8 mouse cellular contexts compared by ENCODE assay signal in genomic region chr6:113099640-113100289, GRCm38 (mm10). TPM values are rescaled to one million over a fixed set of nuclear protein-coding genes. Genes with fewer than 3 reads are reported as not detected.
DNase-seq lines count a peak whose midpoint lies in the region; ATAC-seq lines count a peak whose summit lies in the region.

No protein-coding gene starts in this region.

- no peaks in the 10 kb centered on the region for H3K27me3 ChIP-seq in neural tube, embryonic 11.5 days (ENCODE audit: control insufficient read depth, insufficient read depth, low read length)
- no peaks in the 10 kb centered on the region for H3K27me3 ChIP-seq in limb, embryonic 13.5 days
- no peaks in the 10 kb centered on the region for H3K27me3 ChIP-seq in midbrain, embryonic 14.5 days (ENCODE audit: control insufficient read depth, insufficient read depth, low read length)

- no peak overlapping the region for H3K9ac ChIP-seq in neural tube, embryonic 11.5 days (ENCODE audit: low read length)
- no peak overlapping the region for H3K9ac ChIP-seq in limb, embryonic 13.5 days
- 0 out of 2 replicates have a peak overlapping the region, but pooled peaks have one; percentile 12 for H3K9ac ChIP-seq in midbrain, embryonic 14.5 days (replicated peaks; ENCODE audit: low read length)

- H3K4me2 ChIP-seq in neural tube, embryonic 11.5 days (ENCODE audit: low read depth): no peak overlapping the region
- H3K4me2 ChIP-seq in limb, embryonic 13.5 days (replicated peaks): no peak overlapping the region
- peak overlapping the region; percentile 13; the same call in 1 of the 2 replicates for H3K4me2 ChIP-seq in midbrain, embryonic 14.5 days (ENCODE audit: low read length)

- DNase-seq in neural tube, embryonic 11.5 days (ENCODE audit: low spot score): no peak
- no peak for DNase-seq in neural tube, embryonic 10.5 days (ENCODE audit: extremely low spot score, low spot score)
- peak; percentile 93 for DNase-seq in heart, adult 8-10 months (ENCODE audit: low spot score)
- peak; percentile 91 to 93 for DNase-seq in kidney, adult 8-10 months
- DNase-seq in midbrain, embryonic 14.5 days: peak; percentile 82
- peak; percentile 79 for DNase-seq in testis, postnatal 10 days (ENCODE audit: low spot score)

- H3K27ac ChIP-seq in neural tube, embryonic 11.5 days (ENCODE audit: low read depth, low read length): 0 out of 2 replicates have a peak overlapping the region, but pooled peaks have one; percentile 20
- H3K27ac ChIP-seq in limb, embryonic 13.5 days: peak overlapping the region; percentile 79
- H3K27ac ChIP-seq in midbrain, embryonic 14.5 days (replicated peaks; ENCODE audit: low read depth, low read length): peak overlapping the region; percentile 66

- no peak overlapping the region for H3K4me3 ChIP-seq in neural tube, embryonic 11.5 days (ENCODE audit: low read depth, low read length)
- H3K4me3 ChIP-seq in limb, embryonic 13.5 days: no peak overlapping the region
- H3K4me3 ChIP-seq in midbrain, embryonic 14.5 days (replicated peaks; ENCODE audit: low read depth, low read length): no peak overlapping the region

- H3K9me3 ChIP-seq in neural tube, embryonic 11.5 days (ENCODE audit: control insufficient read depth, low read length): no peaks in the 10 kb centered on the region
- H3K9me3 ChIP-seq in limb, embryonic 13.5 days: no peaks in the 10 kb centered on the region
- no peaks in the 10 kb centered on the region for H3K9me3 ChIP-seq in midbrain, embryonic 14.5 days (ENCODE audit: control insufficient read depth, low read length)

- ATAC-seq in neural tube, embryonic 11.5 days (ENCODE audit: insufficient read depth, low FRiP score, low TSS enrichment): no peak
- ATAC-seq in common myeloid progenitor, adult 5-6 weeks (replicated peaks; ENCODE audit: low read depth, poor library complexity, severe bottlenecking): peak; percentile 68
- peak; percentile 67; the same call in 1 of the 2 replicates for ATAC-seq in limb, embryonic 13.5 days (ENCODE audit: low FRiP score, low read depth)
- no peak; the same call in 1 of the 2 replicates for ATAC-seq in midbrain, embryonic 14.5 days (ENCODE audit: low FRiP score, low TSS enrichment)

- no peaks in the 10 kb centered on the region for H3K36me3 ChIP-seq in neural tube, embryonic 11.5 days (ENCODE audit: control insufficient read depth, insufficient read depth, low read length)
- peaks cover 4% of the 10 kb centered on the region for H3K36me3 ChIP-seq in limb, embryonic 13.5 days
- no peaks in the 10 kb centered on the region for H3K36me3 ChIP-seq in midbrain, embryonic 14.5 days (ENCODE audit: control insufficient read depth, insufficient read depth, low read length)

- H3K4me1 ChIP-seq in neural tube, embryonic 11.5 days (ENCODE audit: control insufficient read depth, insufficient read depth, low read length): no peaks in the 10 kb centered on the region
- peaks cover 11% of the 10 kb centered on the region; the same call in 1 of the 2 replicates for H3K4me1 ChIP-seq in limb, embryonic 13.5 days
- no peaks in the 10 kb centered on the region for H3K4me1 ChIP-seq in midbrain, embryonic 14.5 days (ENCODE audit: control insufficient read depth, insufficient read depth, low read length)

- 69% methylated on average over 5 of the region's 5 CpGs for WGBS in neural tube, embryonic 11.5 days
- WGBS in limb, embryonic 13.5 days: 48% methylated on average over 5 of the region's 5 CpGs
- WGBS in midbrain, embryonic 14.5 days: 35% methylated on average over 5 of the region's 5 CpGs

RNA-seq across cellular contexts. Expression of gene Setd5, which starts 22.6 kb away (rescaled TPM):
- 74.9 and 78.5 TPM in 2 replicates for polyA plus RNA-seq in neural tube, embryonic 11.5 days (2014; fragmentation: Nextera tagmentation; extraction: Ambion mirVana)
- total RNA-seq in common myeloid progenitor, adult 5-6 weeks (2017): 71.5 and 92.1 TPM in 2 replicates
- total RNA-seq in heart, adult 8-10 months (2022): 10 to 100 TPM; 31.2 to 34.4 (median 33.0) TPM
- polyA plus RNA-seq in limb, embryonic 13.5 days (2015; fragmentation: Nextera tagmentation; extraction: Ambion mirVana): 96.5 and 99.4 TPM in 2 replicates
- 57.0 and 57.9 TPM in 2 replicates for polyA plus RNA-seq in midbrain, embryonic 14.5 days (2014; fragmentation: Nextera tagmentation; extraction: Ambion mirVana)

RNA-seq across cellular contexts. Expression of gene Thumpd3, which starts 53.7 kb away (rescaled TPM):
- 50.4 and 52.9 TPM in 2 replicates for polyA plus RNA-seq in neural tube, embryonic 11.5 days (2014; fragmentation: Nextera tagmentation; extraction: Ambion mirVana)
- 94.2 and 98.8 TPM in 2 replicates for total RNA-seq in common myeloid progenitor, adult 5-6 weeks (2017)
- total RNA-seq in heart, adult 8-10 months (2022): 10 to 100 TPM; 20.1 to 24.8 (median 23.4) TPM
- 42.3 and 44.1 TPM in 2 replicates for polyA plus RNA-seq in limb, embryonic 13.5 days (2015; fragmentation: Nextera tagmentation; extraction: Ambion mirVana)
- 48.3 and 50.0 TPM in 2 replicates for polyA plus RNA-seq in midbrain, embryonic 14.5 days (2014; fragmentation: Nextera tagmentation; extraction: Ambion mirVana)

Comparison
In these comparisons a context has a peak if more than half of its experiments do, and no peak if none do; other contexts are left out.
1. ATAC-seq: peak in common myeloid progenitor, adult 5-6 weeks (single experiment) and limb, embryonic 13.5 days (single experiment); none in neural tube, embryonic 11.5 days (single experiment) and midbrain, embryonic 14.5 days (single experiment).
2. DNase-seq: peak in heart, adult 8-10 months (single experiment), kidney, adult 8-10 months (2 of 2), midbrain, embryonic 14.5 days (single experiment) and testis, postnatal 10 days (single experiment); none in neural tube, embryonic 11.5 days (single experiment) and neural tube, embryonic 10.5 days (single experiment).
3. H3K27ac ChIP-seq: peak in every context shown above with its lines; median percentile 79 in limb, embryonic 13.5 days; 66 in midbrain, embryonic 14.5 days; 20 in neural tube, embryonic 11.5 days.